Mouse (Mus musculus): ENCODE measurements at regions not wholly inside any gene's neighbourhood (a gene's known extent, or its start where the extent isn't known, plus 50 kb on each side); places are given as distances from the start of the nearest gene placed in this dataset.

DNA sequence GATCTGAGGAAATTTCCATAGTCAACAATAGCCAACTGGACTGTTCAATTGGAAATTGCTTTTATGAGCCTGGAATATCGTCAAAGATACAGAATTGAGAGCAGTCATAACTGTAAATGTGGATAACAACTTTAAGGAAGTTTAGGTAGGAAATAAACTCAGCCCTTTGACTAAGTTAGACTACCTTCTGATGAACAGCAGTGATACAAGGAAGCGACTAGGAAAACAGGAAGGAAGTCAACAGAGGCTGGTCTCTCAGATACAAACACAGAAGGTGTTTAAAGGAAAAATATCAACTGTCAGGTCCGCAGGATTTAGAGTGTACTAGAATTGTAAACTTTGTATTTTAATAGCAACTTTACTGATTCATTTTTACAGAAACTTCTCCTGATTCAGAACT is 721.1 kb downstream of the Kcna4 start:
- DNase-seq (ENCODE audit: low spot score): no peak
- WGBS: 74% methylated on average over 3 of the region's 3 CpGs
- no peaks in the 10 kb centered on the region for H3K27me3 ChIP-seq (ENCODE audit: control insufficient read depth, insufficient read depth, low read length)
- no peaks in the 10 kb centered on the region for H3K36me3 ChIP-seq (ENCODE audit: control insufficient read depth, insufficient read depth, low read length)
- TF ChIP-seq CTCF (IDR thresholded peaks at IDR 0.05; ENCODE audit: low read depth): no peak
- no peak for TF ChIP-seq EP300 (optimal IDR thresholded peaks at IDR 0.05)
- ATAC-seq (ENCODE audit: low FRiP score, low TSS enrichment): no peak
- H3K9ac ChIP-seq (ENCODE audit: low read length): no peak overlapping the region
- no peak overlapping the region for H3K27ac ChIP-seq (replicated peaks)
- H3K9me3 ChIP-seq (ENCODE audit: control insufficient read depth, low read length): no peaks in the 10 kb centered on the region
- no peak overlapping the region for H3K4me3 ChIP-seq (ENCODE audit: low read depth, low read length)
- H3K4me1 ChIP-seq (replicated peaks; ENCODE audit: control insufficient read depth, insufficient read depth): no peaks in the 10 kb centered on the region
- H3K4me2 ChIP-seq (replicated peaks; ENCODE audit: low read depth): no peak overlapping the region

GRCm38 (mm10) chr2:108023206-108023605 is 732.8 kb downstream of the Kcna4 start:
- Histone ChIP-seq H3K4me1 (replicated peaks; ENCODE audit: control insufficient read depth, insufficient read depth) (no peaks in the 10 kb centered on the region), H3K9ac (ENCODE audit: low read length) (no peak overlapping the region), H3K9me3 (ENCODE audit: control insufficient read depth, low read length) (no peaks in the 10 kb centered on the region), H3K36me3 (ENCODE audit: control insufficient read depth, insufficient read depth, low read length) (no peaks in the 10 kb centered on the region), H3K4me3 (ENCODE audit: low read depth, low read length) (no peak overlapping the region), H3K27me3 (ENCODE audit: control insufficient read depth, insufficient read depth, low read length) (no peaks in the 10 kb centered on the region), H3K27ac (replicated peaks) (no peak overlapping the region), H3K4me2 (replicated peaks; ENCODE audit: low read depth) (no peak overlapping the region)
- DNase-seq (ENCODE audit: low spot score) (no peak), ATAC-seq (ENCODE audit: low FRiP score, low TSS enrichment) (no peak)
- TF ChIP-seq EP300 (optimal IDR thresholded peaks at IDR 0.05): no peak
- TF ChIP-seq CTCF (IDR thresholded peaks at IDR 0.05; ENCODE audit: low read depth): no peak
- 34% methylated on average over 3 of the region's 3 CpGs for WGBS

DNA sequence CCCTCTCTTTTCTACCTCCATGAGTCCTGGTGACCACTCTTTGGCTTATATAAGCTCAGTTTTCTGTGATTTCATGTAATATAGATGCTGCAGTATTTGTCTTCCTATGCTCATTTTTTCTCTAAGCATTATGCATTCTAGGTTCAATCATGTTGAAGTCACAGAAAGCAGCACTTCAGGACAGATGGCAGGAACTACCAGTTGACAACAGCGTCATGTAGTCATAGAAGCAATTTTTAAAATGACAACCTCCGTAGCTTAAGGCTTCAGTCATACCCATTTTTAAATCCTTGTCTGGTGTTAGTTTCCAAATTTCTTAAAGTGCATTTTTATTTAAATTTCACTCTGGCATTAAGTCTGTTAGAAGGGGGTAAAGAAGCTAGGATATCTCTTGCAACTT is 740.2 kb downstream of the Kcna4 start:
- Histone ChIP-seq H3K4me1 (replicated peaks; ENCODE audit: control insufficient read depth, insufficient read depth) (no peaks in the 10 kb centered on the region), H3K4me3 (ENCODE audit: low read depth, low read length) (no peak overlapping the region), H3K9me3 (ENCODE audit: control insufficient read depth, low read length) (no peaks in the 10 kb centered on the region), H3K27ac (replicated peaks) (no peak overlapping the region), H3K36me3 (ENCODE audit: control insufficient read depth, insufficient read depth, low read length) (no peaks in the 10 kb centered on the region), H3K4me2 (replicated peaks; ENCODE audit: low read depth) (no peak overlapping the region), H3K27me3 (ENCODE audit: control insufficient read depth, insufficient read depth, low read length) (no peaks in the 10 kb centered on the region), H3K9ac (ENCODE audit: low read length) (no peak overlapping the region)
- TF ChIP-seq EP300 (optimal IDR thresholded peaks at IDR 0.05): no peak
- TF ChIP-seq CTCF (IDR thresholded peaks at IDR 0.05; ENCODE audit: low read depth): no peak
- 92% methylated on average over 2 of the region's 2 CpGs for WGBS
- ATAC-seq (ENCODE audit: low FRiP score, low TSS enrichment): no peak
- no peak for DNase-seq (ENCODE audit: low spot score)

GRCm38 (mm10) chr2:108032301-108033013 is 742.0 kb downstream of the Kcna4 start:
- no peaks in the 10 kb centered on the region for H3K36me3 ChIP-seq (ENCODE audit: control insufficient read depth, insufficient read depth, low read length)
- WGBS: 44% methylated on average over 3 of the region's 3 CpGs
- H3K4me2 ChIP-seq (replicated peaks; ENCODE audit: low read depth): no peak overlapping the region
- DNase-seq (ENCODE audit: low spot score) (no peak), ATAC-seq (ENCODE audit: low FRiP score, low TSS enrichment) (no peak)
- no peak overlapping the region for H3K9ac ChIP-seq (ENCODE audit: low read length)
- no peaks in the 10 kb centered on the region for H3K4me1 ChIP-seq (replicated peaks; ENCODE audit: control insufficient read depth, insufficient read depth)
- no peak overlapping the region for H3K4me3 ChIP-seq (ENCODE audit: low read depth, low read length)
- no peak overlapping the region for H3K27ac ChIP-seq (replicated peaks)
- no peaks in the 10 kb centered on the region for H3K27me3 ChIP-seq (ENCODE audit: control insufficient read depth, insufficient read depth, low read length)
- H3K9me3 ChIP-seq (ENCODE audit: control insufficient read depth, low read length): no peaks in the 10 kb centered on the region
- no peak for TF ChIP-seq CTCF (IDR thresholded peaks at IDR 0.05; ENCODE audit: low read depth)
- TF ChIP-seq EP300 (optimal IDR thresholded peaks at IDR 0.05): no peak

GRCm38 (mm10) chr2:108033328-108034182 is 743.1 kb downstream of the Kcna4 start:
- Histone ChIP-seq H3K4me3 (ENCODE audit: low read depth, low read length) (no peak overlapping the region), H3K9ac (ENCODE audit: low read length) (no peak overlapping the region), H3K9me3 (ENCODE audit: control insufficient read depth, low read length) (no peaks in the 10 kb centered on the region), H3K27me3 (ENCODE audit: control insufficient read depth, insufficient read depth, low read length) (no peaks in the 10 kb centered on the region), H3K4me1 (replicated peaks; ENCODE audit: control insufficient read depth, insufficient read depth) (no peaks in the 10 kb centered on the region), H3K36me3 (ENCODE audit: control insufficient read depth, insufficient read depth, low read length) (no peaks in the 10 kb centered on the region), H3K4me2 (replicated peaks; ENCODE audit: low read depth) (no peak overlapping the region), H3K27ac (replicated peaks) (no peak overlapping the region)
- WGBS: 71% methylated on average over 8 of the region's 8 CpGs
- DNase-seq (ENCODE audit: low spot score) (no peak), ATAC-seq (ENCODE audit: low FRiP score, low TSS enrichment) (no peak)
- TF ChIP-seq CTCF (IDR thresholded peaks at IDR 0.05; ENCODE audit: low read depth): no peak
- TF ChIP-seq EP300 (optimal IDR thresholded peaks at IDR 0.05): no peak

DNA sequence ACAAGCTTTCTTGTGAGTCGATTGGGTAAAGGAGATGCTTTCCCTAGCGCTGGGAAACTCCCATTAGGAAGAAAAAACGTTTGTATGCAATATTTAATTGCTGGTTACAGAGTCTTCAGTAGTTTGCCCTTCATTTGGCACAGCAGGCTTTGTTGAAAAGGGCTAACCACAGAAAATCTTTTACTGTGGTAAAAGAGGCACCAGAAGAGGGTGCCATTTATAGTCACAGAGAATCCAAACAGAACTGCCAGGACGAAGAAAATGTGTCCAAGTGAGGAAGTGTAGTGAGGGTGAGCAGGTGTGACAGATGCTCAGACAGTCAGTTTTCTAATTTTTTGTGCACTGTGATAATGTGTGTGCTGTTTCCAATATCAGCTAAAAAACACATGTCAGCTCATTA is 744.4 kb downstream of the Kcna4 start:
- TF ChIP-seq CTCF (IDR thresholded peaks at IDR 0.05; ENCODE audit: low read depth) (no peak), EP300 (optimal IDR thresholded peaks at IDR 0.05) (no peak)
- ATAC-seq (ENCODE audit: low FRiP score, low TSS enrichment): no peak
- Histone ChIP-seq H3K4me2 (replicated peaks; ENCODE audit: low read depth) (no peak overlapping the region), H3K27me3 (ENCODE audit: control insufficient read depth, insufficient read depth, low read length) (no peaks in the 10 kb centered on the region), H3K27ac (replicated peaks) (no peak overlapping the region), H3K9me3 (ENCODE audit: control insufficient read depth, low read length) (no peaks in the 10 kb centered on the region), H3K4me3 (ENCODE audit: low read depth, low read length) (no peak overlapping the region), H3K4me1 (replicated peaks; ENCODE audit: control insufficient read depth, insufficient read depth) (no peaks in the 10 kb centered on the region), H3K9ac (ENCODE audit: low read length) (no peak overlapping the region), H3K36me3 (ENCODE audit: control insufficient read depth, insufficient read depth, low read length) (no peaks in the 10 kb centered on the region)
- no peak for DNase-seq (ENCODE audit: low spot score)
- 54% methylated on average over 4 of the region's 4 CpGs for whole genome bisulfite sequencing

Data from stomach, postnatal 0 days (tissue).